Mouse (Mus musculus): Measurements from ENCODE around the gene Ilvbl.
A peak's percentile ranks its signal among the peaks of the same experiment; 100 is the strongest.
"Not testable (repeated sequence)": the region's sequence is repeated elsewhere in the genome, so short reads cannot be mapped to it uniquely, and the experiment has no call there.

The Ilvbl gene

GRCm38 (mm10) chr10:78591406-78592328 is 17.5 kb downstream of the Ilvbl start, which contains the start of gene Syde1:
Gene Syde1, minus strand, starts transcription at chr10:78591964.
- DNase-seq, result peak; percentile 69 to 77

- no peak for DNase-seq
Measured at GRCm38 (mm10) chr10:78592856-78593379, 18.8 kb downstream of the Ilvbl start.

- no peak for DNase-seq
Measured at GRCm38 (mm10) chr10:78593736-78594135, 19.6 kb downstream of the Ilvbl start.

DNA sequence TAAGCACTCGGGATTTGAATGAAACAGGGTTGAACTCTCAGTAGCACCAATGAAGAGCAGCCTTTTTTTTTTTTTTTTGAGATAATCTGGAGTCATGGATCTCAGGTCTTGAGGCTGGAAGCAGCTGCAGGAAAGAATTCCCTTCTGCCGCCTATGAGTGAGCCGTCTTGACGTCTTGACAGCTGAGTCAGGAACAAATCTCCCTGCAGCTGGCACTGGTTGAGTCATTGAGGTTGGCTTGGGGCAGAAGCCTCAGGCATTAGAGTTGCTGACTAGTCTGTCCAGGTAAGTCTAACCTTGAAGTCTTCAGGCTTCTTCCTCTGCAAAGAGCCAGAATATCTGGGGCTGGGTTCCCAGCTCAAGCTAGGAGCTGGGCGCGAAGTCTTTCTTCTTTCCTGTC is 20.0 kb downstream of the Ilvbl start:
- no peak for DNase-seq

GRCm38 (mm10) chr10:78594566-78594965 is 20.4 kb downstream of the Ilvbl start:
- no peak for DNase-seq

DNA sequence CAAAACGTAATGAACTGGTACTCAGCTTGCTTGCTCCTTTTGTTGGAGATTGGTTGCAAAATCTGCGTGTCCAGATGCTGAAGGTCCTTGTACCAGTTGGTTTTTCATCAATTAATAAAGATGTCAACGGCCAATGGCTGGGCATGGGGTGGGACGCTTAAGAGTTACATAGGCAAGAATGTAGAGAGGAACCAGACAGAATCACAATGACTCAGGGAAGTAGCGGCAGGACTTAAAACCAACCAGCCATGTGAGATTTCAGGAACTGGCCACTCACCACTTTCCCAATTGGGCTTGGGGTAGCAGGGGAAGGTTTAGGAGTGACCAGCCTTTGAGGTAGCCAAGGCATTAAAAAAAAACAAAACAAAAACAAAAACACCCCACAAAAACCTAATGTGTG is 25.7 kb downstream of the Ilvbl start:
- DNase-seq, result no peak

DNA sequence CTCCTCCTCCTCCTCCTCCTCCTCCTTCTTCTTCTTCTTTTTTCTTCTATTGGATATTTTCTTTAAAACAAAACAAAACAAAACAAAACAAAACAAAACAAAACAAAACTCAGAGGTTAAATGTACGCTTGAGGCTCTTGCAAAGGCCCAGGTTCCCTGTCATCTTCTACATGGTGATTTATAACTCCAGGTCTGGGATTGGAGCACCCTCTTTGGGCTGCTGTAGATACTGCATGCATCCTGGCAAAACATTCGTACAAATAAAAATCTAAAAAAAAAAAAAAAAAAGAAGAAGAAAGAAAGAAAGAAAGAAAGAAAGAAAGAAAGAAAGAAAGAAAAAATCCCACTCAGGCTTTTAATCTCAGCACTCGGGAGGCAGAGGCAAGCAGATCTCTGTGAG is 30.9 kb downstream of the Ilvbl start:
- peak in 1 of 2 experiments; percentile 58 for DNase-seq

DNA sequence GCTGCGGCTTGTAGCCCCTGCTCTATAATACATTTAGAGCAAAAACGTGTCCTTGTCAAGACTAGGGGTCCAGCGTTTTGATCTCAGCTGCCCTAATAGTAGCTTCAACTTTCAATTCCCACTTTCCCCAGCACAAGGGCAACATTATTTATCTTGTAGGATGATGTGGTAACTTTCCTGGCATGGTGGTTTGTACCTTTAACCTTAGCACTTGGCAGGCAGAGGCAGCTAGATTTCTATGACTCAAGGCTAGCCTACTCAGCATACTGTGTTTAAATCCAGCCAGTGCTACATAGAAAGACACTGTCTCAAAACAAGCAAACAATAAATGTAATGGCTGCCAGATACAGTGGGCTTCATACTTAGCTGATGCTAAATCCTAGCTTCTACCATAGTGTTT is 33.5 kb downstream of the Ilvbl start:
- no peak for DNase-seq

DNA sequence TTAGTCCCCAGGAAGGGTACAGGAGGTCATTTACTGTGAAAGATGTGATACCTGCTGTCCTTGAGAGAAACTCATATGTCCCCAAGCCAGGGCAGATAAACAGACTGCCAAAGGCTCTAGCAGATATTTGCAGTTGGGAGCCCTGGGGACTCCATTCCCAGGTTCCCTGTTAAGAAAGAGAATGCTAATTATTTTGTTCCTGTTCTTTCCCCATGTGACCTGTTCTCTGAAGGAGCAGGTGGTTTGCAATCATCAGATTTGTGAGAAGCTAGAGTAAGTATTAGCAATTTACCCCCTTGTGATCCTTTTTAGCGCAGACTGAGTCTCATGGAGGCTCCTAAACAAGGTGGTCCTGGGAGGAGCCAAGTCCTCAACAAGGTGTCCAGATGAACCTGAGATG is 43.8 kb downstream of the Ilvbl start, which contains the start of gene Olfr1357:
Gene Olfr1357 (minus strand): TSS at position 101 of the 400 bp plus-strand sequence.
- no peak for DNase-seq

- not testable (repeated sequence) for DNase-seq
Measured at GRCm38 (mm10) chr10:78623143-78623542, 49.0 kb downstream of the Ilvbl start.

GRCm38 (mm10) chr10:78630194-78630593 is 56.0 kb downstream of the Ilvbl start:
- no peak for DNase-seq

DNA sequence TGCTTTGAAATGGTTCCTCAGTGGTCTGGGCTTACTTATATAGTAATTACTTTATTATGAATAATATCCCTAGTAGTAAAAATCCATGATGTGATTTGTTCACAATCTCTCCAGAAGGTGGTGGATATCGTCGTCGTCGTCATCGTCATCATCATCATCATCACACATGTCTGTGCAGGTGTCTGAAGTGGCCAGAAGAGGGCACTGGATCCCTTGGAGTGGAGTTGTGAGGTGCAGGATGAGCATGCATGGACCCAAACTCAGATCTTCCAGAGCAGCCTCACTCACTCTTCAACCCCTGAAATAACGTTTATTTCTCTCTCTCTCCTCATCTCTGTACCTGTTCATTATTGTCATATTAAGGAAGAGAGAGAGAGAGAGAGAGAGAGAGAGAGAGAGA is 58.2 kb downstream of the Ilvbl start:
- peak in 1 of 2 experiments; percentile 28 for DNase-seq

Data from lung, postnatal 4 days (tissue).